Mouse (Mus musculus) small intestine, adult 2 months (tissue): ENCODE measurements around the gene Zxdc. TPM values are rescaled to one million over a fixed set of nuclear protein-coding genes. Genes with fewer than 3 reads are reported as not detected.

Experiments used
- H3K27ac ChIP-seq: fragments of 200-500 bp; 2 replicates; pipeline ENCODE4 v1.5.1; 2012; ENCODE audit warnings: low read depth, low read length, control low read depth, inconsistent platforms; ENCODE audit not compliant: insufficient read depth
- H3K27me3 ChIP-seq: fragments of 200-500 bp; 2 replicates; pipeline ENCODE4 v1.6.1; 2012; ENCODE audit warnings: mild to moderate bottlenecking, moderate library complexity, low read length, inconsistent platforms; ENCODE audit not compliant: control insufficient read depth, insufficient read depth
- H3K36me3 ChIP-seq: fragments of 200-500 bp; 2 replicates; pipeline ENCODE4 v1.6.1; 2012; ENCODE audit warnings: mild to moderate bottlenecking, low read length, control low read depth, inconsistent platforms; ENCODE audit not compliant: control insufficient read depth, insufficient read depth
- H3K4me1 ChIP-seq: fragments of 200-500 bp; 2 replicates; pipeline ENCODE4 v1.6.1; 2012; ENCODE audit warnings: low read length, inconsistent platforms, mixed read lengths; ENCODE audit not compliant: control insufficient read depth, insufficient read depth, insufficient read length
- H3K4me3 ChIP-seq: fragments of 200-500 bp; 2 replicates; pipeline ENCODE4 v1.5.1; 2012; ENCODE audit warnings: low read depth, mild to moderate bottlenecking, control low read depth, inconsistent platforms, low read length, moderate library complexity
- CTCF ChIP-seq: fragments of 200-500 bp; IDR thresholded peaks from 2 replicates; pipeline ENCODE4 v1.5.1; 2012; ENCODE audit warnings: low read depth, mild to moderate bottlenecking, control low read depth, inconsistent platforms, low read length, moderate library complexity, mixed read lengths; ENCODE audit not compliant: insufficient replicate concordance, insufficient read length; ENCODE audit errors: extremely low read depth
- POLR2A ChIP-seq: fragments of 200-500 bp; IDR thresholded peaks from 2 replicates; pipeline ENCODE4 v1.6.1; 2012; ENCODE audit warnings: low read depth, mild to moderate bottlenecking, control low read depth, inconsistent platforms, low read length, moderate library complexity
- WGBS: fragments of 180-500 bp; shearing (Covaris S2); methylation state at CpG from one replicate; pipeline ENCODE4 v1.1.7; 2018; 5-methylcytosine and 5-hydroxymethylcytosine counted together
- polyA plus RNA-seq: library from polyadenylated mRNA; depleted of rRNA; stranded (reverse); fragments of >200 nt; gene quantifications from 2 replicates; pipeline ENCODE4 v1.2.3, GENCODE M21; 2012

Gene Zxdc
- polyA plus RNA-seq, 1 experiment: 26.8 TPM

DNA sequence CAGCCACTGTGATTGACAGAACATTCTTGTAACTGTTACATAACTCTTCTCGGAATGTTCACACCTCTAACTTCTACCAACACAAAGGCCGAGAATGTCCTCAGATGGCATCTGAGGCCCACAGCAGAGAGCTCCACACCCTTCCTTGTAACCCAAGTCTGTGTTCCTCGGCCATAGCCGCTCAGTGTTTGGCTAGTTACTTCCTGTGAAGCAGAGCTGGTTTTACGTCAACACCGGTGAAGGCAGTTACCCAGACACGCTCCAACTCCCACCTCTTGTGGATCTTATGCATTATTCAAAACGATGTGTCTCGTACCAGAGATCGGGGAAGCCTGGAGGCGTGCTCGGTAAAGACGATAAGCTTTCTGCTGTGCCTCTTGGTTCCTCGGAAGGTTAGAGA is 60.6 kb downstream of the Zxdc start:
- Histone ChIP-seq H3K4me3 (no peak overlapping the region), H3K27ac (no peak overlapping the region), H3K4me1 (peaks cover 2% of the 10 kb centered on the region; the same call in 1 of the 2 replicates), H3K36me3 (no peaks in the 10 kb centered on the region), H3K27me3 (0 out of 2 replicates have a peak, but pooled peaks cover 2% of the 10 kb centered on the region)
- WGBS: 78% methylated on average over 14 of the region's 14 CpGs
- TF ChIP-seq POLR2A (no peak), CTCF (no peak)

DNA sequence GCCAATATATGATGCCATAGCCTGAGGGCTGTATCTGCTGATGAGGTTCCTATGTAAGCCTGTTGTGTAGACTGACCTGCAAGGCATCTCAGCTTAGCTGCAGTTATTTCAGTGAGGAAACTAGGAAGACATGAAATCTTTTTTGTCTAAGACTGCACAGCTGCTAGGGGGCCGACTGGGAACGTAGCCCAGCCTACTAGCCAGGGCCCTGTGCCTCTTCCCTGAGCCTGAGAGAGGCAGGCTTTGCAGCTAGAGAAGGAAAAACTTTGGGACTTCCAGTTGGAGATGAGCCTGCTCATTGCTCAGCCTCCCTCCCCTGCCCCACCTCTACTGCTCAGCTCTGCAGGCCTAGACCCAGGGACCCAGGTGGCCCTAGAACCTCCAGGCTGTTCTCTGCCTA is 62.2 kb downstream of the Zxdc start:
- Histone ChIP-seq H3K27me3 (0 out of 2 replicates have a peak, but pooled peaks cover 2% of the 10 kb centered on the region), H3K4me3 (no peak overlapping the region), H3K4me1 (peaks cover 2% of the 10 kb centered on the region; the same call in 1 of the 2 replicates), H3K27ac (no peak overlapping the region), H3K36me3 (no peaks in the 10 kb centered on the region)
- no peak for TF ChIP-seq CTCF
- TF ChIP-seq POLR2A: no peak
- 70% methylated on average over 2 of the region's 2 CpGs for WGBS

DNA sequence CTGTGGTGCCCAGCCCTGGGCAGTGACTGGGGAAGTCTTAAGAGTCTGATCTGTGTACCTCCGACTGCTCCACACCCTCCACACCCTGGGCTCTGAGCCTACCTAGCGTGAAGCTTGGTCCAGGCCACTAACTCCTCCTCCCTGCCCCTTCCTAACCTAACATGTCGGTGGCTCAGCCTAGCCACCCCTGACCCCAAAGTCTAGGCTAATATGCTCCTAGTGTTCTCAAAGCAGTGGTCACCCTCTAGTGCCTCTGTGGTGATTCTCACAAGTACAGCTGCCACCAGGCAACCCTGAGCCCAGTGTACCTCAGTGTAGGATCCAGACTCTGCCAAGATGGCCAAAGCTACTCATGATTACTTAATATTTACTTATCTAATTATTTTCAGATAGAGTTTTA is 65.4 kb downstream of the Zxdc start:
- Histone ChIP-seq H3K27ac (no peak overlapping the region), H3K27me3 (no peaks in the 10 kb centered on the region), H3K4me3 (no peak overlapping the region), H3K4me1 (peaks cover 2% of the 10 kb centered on the region; the same call in 1 of the 2 replicates), H3K36me3 (no peaks in the 10 kb centered on the region)
- TF ChIP-seq CTCF (no peak), POLR2A (no peak)
- 53% methylated on average over 3 of the region's 3 CpGs for whole genome bisulfite sequencing

DNA sequence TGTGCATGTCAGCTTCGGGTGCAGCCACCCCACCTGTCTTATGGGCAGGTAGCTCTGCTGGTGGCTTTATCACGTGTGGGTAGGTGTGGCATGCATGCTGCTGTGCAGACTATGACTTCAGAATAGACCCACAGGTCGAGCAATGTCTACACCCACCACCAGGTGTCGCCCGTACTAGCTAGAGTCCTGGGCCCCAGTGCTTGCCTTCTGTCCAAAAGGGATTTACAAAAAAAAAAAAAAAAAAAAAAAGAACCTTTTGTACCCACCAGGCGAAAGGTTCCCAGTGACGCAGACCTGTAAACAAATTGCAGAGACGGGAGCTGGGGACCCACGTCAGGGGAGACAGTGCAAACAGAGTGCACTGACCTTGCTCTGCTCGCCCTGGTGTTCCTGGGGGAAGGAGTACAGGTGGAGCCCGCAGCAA is 65.9 kb downstream of the Zxdc start:
- Histone ChIP-seq H3K36me3 (no peaks in the 10 kb centered on the region), H3K4me3 (no peak overlapping the region), H3K27ac (no peak overlapping the region), H3K27me3 (no peaks in the 10 kb centered on the region), H3K4me1 (peaks cover 2% of the 10 kb centered on the region; the same call in 1 of the 2 replicates)
- TF ChIP-seq CTCF (peak; percentile 70; the same call in 1 of the 2 replicates), POLR2A (no peak)
- 11% methylated on average over 11 of the region's 11 CpGs for WGBS

DNA sequence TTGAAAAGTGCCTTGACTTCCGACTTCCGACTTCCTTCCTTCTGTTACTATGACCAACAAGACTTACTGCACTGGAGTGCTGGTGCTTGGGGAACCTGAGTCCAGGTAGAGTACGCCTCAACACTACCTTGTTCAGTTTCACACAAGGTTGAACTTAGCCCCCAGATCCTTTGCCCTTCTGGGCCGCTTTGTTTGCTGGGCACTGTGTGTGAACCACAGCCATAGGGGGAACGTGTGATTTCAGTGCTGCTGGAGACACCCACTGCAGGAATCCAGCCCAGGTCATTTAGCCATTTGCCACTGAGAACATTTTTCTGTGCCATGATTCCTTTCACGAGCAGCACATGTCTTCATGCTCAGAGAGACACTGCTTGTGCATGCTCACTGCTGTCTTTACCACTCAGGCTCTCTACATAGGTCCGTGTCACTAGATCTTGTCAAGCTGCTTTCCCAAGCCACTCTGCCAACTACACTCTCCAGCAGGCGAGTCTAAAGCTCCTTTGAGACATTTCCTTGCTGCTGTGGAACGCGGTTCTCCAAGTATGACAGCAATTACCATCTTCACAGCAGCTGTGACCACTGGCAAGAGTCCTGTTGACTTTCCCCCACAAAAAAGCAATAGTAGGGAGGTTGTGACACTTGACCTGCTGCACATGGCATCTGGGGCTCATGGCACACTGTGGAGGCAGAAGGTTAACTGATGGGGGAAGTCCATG is 67.1 kb downstream of the Zxdc start:
- H3K27me3 ChIP-seq: no peaks in the 10 kb centered on the region
- no peaks in the 10 kb centered on the region for H3K36me3 ChIP-seq
- TF ChIP-seq POLR2A: no peak
- TF ChIP-seq CTCF: no peak
- no peak overlapping the region for H3K4me3 ChIP-seq
- 75% methylated on average over 10 of the region's 10 CpGs for WGBS
- no peak overlapping the region for H3K27ac ChIP-seq
- H3K4me1 ChIP-seq: peaks cover 2% of the 10 kb centered on the region; the same call in 1 of the 2 replicates

DNA sequence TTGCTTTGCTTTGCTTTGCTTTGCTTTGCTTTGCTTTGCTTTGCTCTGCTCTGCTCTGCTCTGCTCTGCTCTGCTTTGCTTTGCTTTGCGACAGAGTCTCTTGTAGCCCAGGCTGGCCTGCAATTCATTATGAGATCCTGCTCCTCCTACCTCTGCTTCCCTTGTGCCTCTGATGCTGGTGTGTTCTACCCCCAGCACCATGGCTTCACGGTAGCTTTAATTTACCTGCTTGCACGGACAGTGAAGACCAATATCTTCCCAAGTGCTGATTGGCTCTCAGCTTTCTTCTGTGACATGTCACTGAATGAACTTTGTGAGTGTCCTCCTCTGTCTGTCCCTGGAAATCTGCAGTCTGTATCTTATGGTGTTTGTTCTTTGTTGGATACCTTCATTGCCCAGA is 67.7 kb downstream of the Zxdc start:
- H3K27ac ChIP-seq: no peak overlapping the region
- WGBS: 93% methylated on average over 3 of the region's 3 CpGs
- no peak for TF ChIP-seq CTCF
- no peak for TF ChIP-seq POLR2A

DNA sequence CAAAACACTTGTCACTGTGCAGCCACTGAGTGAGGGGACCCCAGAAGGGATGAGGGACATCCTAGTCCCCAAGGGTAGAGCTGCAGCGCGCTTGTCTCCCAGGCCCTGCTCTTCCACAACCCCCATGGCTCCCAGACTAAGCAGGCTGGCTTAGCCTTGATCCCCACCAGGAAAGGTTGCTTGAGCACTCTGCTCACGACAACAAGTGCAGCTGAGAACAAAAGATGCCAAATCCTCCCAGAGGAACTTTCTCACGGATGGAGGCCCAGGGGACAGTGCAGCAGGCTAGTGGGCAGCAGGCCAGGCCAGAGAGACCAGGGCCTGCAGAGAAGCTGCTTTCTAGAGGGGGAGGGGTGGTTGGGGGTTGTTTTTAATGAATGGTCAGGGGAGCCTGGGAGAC is 77.6 kb downstream of the Zxdc start:
- Histone ChIP-seq H3K36me3 (no peaks in the 10 kb centered on the region), H3K4me3 (no peak overlapping the region), H3K27me3 (no peaks in the 10 kb centered on the region), H3K4me1 (peaks cover 9% of the 10 kb centered on the region; the same call in 1 of the 2 replicates), H3K27ac (no peak overlapping the region)
- 67% methylated on average over 4 of the region's 4 CpGs for WGBS
- TF ChIP-seq CTCF: no peak
- TF ChIP-seq POLR2A: no peak

More for the DNA sequence above, 67.7 kb downstream of the Zxdc start:
- Histone ChIP-seq H3K4me1 (peaks cover 2% of the 10 kb centered on the region; the same call in 1 of the 2 replicates), H3K4me3 (no peak overlapping the region), H3K36me3 (no peaks in the 10 kb centered on the region), H3K27me3 (no peaks in the 10 kb centered on the region)
